Mouse (Mus musculus) ES-E14 (cell line): ENCODE data around the gene B3gntl1.

Experiments
- CHD2 ChIP-seq: IDR thresholded peaks from 2 replicates; pipeline ENCODE4 v1.6.1; 2014; ENCODE audit warnings: mild to moderate bottlenecking, low read depth, low read length, inconsistent platforms
- HCFC1 ChIP-seq: IDR thresholded peaks from 2 replicates; pipeline ENCODE4 v1.6.1; 2012; ENCODE audit warnings: low read length, inconsistent platforms, borderline replicate concordance; ENCODE audit not compliant: insufficient read depth
- MAFK ChIP-seq: IDR thresholded peaks from 2 replicates; pipeline ENCODE4 v1.6.1; 2014; ENCODE audit warnings: mild to moderate bottlenecking, low read depth, low read length, inconsistent platforms; ENCODE audit not compliant: insufficient read depth

DNA sequence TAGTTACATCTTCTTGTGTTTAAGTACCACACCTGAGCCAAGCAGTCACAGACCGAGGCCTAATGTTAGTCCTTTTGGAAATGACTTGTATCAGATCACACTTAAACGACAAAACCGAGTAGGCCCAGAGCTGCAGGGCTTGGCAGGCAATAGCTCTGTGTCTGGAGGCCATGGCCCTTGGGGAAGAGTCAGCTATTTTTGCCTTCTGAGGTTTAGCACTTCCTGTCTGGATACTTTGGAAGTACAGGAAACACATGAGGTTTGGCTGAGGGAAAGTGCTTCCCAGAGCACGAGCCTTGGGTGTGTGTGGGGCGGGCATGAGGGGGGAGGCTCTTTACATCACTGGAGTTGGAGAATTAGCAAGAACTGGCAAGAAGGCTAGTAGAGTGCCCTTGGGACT lies 13.7 kb upstream of the B3gntl1 start:
- no peak for TF ChIP-seq HCFC1
- no peak for TF ChIP-seq CHD2
- no peak for TF ChIP-seq MAFK
